Mouse (Mus musculus): ENCODE data around the gene Zbtb20. TPM values are rescaled to one million over a fixed set of nuclear protein-coding genes. Genes with fewer than 3 reads are reported as not detected.

The Zbtb20 gene
- polyA plus RNA-seq, 1 experiment from 2014 or later = 15.4 TPM

DNA sequence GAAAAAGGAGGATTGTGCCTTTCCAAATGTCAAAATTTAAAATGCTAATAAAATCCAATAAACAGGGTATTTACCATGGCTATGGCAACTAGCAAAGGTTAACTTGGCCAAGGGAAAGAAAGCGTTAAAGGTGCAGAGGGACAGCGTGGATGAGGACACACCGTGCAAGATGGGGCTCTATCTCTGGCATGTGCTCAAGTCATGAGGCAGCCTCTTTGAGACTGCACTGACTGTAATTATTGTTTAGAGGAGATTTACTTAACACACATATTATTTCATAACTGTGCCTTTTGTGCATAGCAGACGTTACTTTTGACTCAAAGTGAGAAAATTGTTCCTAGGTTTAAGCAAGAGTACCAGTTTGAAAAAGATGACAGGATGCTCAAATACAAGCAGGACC lies 554.3 kb downstream of the Zbtb20 start:
- Histone ChIP-seq H3K9ac (replicated peaks; ENCODE audit: low read length) (no peak overlapping the region), H3K27me3 (ENCODE audit: control insufficient read depth, insufficient read depth, low read length) (no peaks in the 10 kb centered on the region), H3K36me3 (replicated peaks; ENCODE audit: control insufficient read depth, insufficient read depth, low read depth, low read length) (no peaks in the 10 kb centered on the region), H3K9me3 (replicated peaks; ENCODE audit: control insufficient read depth, low read length) (no peaks in the 10 kb centered on the region), H3K4me3 (ENCODE audit: low read depth, low read length) (no peak overlapping the region), H3K4me1 (ENCODE audit: control insufficient read depth, insufficient read depth, low read length) (no peaks in the 10 kb centered on the region), H3K27ac (replicated peaks; ENCODE audit: low read depth, low read length) (no peak overlapping the region), H3K4me2 (ENCODE audit: low read depth, low read length) (no peak overlapping the region)
- WGBS = 83% methylated on average over 4 of the region's 4 CpGs
- ATAC-seq (replicated peaks; ENCODE audit: insufficient number of reproducible peaks, low FRiP score, low TSS enrichment, low read depth) (no peak), DNase-seq (ENCODE audit: low spot score) (no peak)

DNA sequence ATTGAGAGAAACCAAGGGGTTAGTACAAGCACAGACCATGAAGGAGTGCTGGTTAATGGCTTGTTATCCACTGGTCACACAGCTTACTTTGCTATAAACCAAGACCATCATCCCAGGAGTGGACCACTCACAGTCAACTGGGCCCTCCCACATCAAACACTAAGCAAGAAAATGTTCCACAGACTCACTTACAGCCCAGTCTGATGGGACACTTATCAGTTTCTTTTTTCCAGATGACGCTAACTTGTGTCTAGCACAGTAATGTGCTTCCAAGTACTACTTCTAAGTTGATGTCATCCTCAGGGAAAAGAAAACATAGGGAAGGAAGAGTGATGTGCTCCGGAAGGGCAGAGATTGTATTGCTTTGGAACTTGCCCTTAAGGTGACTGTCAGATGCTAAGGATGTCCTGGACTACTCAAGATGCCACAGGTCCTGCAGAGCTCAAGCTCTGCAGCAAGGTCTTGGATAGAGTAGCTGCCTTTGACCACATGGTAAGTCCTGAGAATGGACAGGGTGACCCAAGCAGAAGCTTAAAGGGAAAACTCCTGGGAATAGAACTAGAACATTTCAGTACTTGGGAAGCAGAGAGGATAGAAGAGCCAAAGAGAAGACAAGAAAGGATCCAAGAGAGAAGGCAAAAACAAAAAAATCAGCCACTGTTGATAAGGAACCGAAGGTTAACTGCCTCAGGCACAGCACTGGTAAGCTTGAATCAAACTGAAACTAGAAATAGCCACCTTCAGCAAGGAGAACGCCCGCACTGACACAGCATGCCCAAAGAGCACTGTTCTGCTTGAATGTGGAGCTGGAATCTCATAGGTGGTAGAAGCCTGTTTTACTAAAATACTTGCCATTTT lies 556.1 kb downstream of the Zbtb20 start:
- no peak overlapping the region for H3K4me2 ChIP-seq (ENCODE audit: low read depth, low read length)
- ATAC-seq (replicated peaks; ENCODE audit: insufficient number of reproducible peaks, low FRiP score, low TSS enrichment, low read depth) = no peak
- no peaks in the 10 kb centered on the region for H3K36me3 ChIP-seq (replicated peaks; ENCODE audit: control insufficient read depth, insufficient read depth, low read depth, low read length)
- no peaks in the 10 kb centered on the region for H3K9me3 ChIP-seq (replicated peaks; ENCODE audit: control insufficient read depth, low read length)
- DNase-seq (ENCODE audit: low spot score) = no peak
- no peaks in the 10 kb centered on the region for H3K4me1 ChIP-seq (ENCODE audit: control insufficient read depth, insufficient read depth, low read length)
- no peaks in the 10 kb centered on the region for H3K27me3 ChIP-seq (ENCODE audit: control insufficient read depth, insufficient read depth, low read length)
- H3K9ac ChIP-seq (replicated peaks; ENCODE audit: low read length) = no peak overlapping the region
- WGBS = 74% methylated on average over 5 of the region's 5 CpGs
- no peak overlapping the region for H3K27ac ChIP-seq (replicated peaks; ENCODE audit: low read depth, low read length)
- no peak overlapping the region for H3K4me3 ChIP-seq (ENCODE audit: low read depth, low read length)

DNA sequence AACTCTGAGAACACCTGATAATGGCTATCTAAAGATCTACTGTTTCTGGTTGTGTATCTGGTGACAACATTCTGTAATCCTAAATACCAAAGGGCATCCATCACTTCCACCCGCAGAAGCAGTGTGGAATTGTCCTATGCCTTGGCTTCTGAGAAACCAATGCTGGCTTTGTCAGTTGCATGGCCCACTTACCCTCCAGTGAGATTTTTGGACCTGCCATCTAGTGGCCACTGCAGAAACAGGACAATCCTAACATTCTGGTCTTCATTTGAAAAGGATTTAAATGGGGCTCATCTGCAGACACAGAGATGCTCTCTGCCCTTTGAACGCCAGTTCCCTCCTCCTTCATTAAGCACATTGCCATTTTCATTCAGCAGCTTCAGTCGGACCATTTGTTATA lies 559.3 kb downstream of the Zbtb20 start:
- DNase-seq (ENCODE audit: low spot score) (peak; percentile 36), ATAC-seq (replicated peaks; ENCODE audit: insufficient number of reproducible peaks, low FRiP score, low TSS enrichment, low read depth) (no peak)
- no peaks in the 10 kb centered on the region for H3K36me3 ChIP-seq (replicated peaks; ENCODE audit: control insufficient read depth, insufficient read depth, low read depth, low read length)
- H3K27me3 ChIP-seq (ENCODE audit: control insufficient read depth, insufficient read depth, low read length) = no peaks in the 10 kb centered on the region
- no peaks in the 10 kb centered on the region for H3K9me3 ChIP-seq (replicated peaks; ENCODE audit: control insufficient read depth, low read length)
- H3K4me3 ChIP-seq (ENCODE audit: low read depth, low read length) = no peak overlapping the region
- H3K4me1 ChIP-seq (ENCODE audit: control insufficient read depth, insufficient read depth, low read length) = no peaks in the 10 kb centered on the region
- no peak overlapping the region for H3K27ac ChIP-seq (replicated peaks; ENCODE audit: low read depth, low read length)
- 54% methylated on average over 3 of the region's 3 CpGs for WGBS
- no peak overlapping the region for H3K4me2 ChIP-seq (ENCODE audit: low read depth, low read length)
- H3K9ac ChIP-seq (replicated peaks; ENCODE audit: low read length) = no peak overlapping the region

DNA sequence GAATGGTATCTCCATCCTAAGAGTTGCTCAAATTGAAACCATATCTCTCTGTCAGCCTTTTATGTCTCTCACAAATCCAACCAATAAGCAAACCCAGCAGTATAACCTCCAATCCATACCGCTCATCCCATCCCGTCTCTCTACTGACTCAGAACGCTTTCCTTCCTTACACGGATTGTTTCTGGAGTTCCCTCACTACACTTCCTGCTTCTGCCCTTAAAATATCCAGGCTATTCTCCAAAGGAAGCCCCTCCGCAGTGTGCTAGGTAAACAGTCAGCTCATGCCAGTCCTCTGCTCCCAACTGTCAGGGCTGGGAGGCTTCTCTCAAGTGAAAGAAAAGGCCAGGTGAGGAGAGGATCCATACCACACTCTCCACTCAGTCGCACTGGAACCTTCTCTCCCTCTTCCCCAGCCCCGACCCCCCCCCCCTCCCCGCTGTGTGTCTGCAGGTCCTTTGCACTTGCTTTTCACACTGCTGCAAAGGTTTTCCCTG lies 563.2 kb downstream of the Zbtb20 start:
- Histone ChIP-seq H3K36me3 (replicated peaks; ENCODE audit: control insufficient read depth, insufficient read depth, low read depth, low read length) (no peaks in the 10 kb centered on the region), H3K9ac (replicated peaks; ENCODE audit: low read length) (no peak overlapping the region), H3K27me3 (ENCODE audit: control insufficient read depth, insufficient read depth, low read length) (no peaks in the 10 kb centered on the region), H3K9me3 (replicated peaks; ENCODE audit: control insufficient read depth, low read length) (no peaks in the 10 kb centered on the region), H3K4me1 (ENCODE audit: control insufficient read depth, insufficient read depth, low read length) (no peaks in the 10 kb centered on the region), H3K4me3 (ENCODE audit: low read depth, low read length) (no peak overlapping the region), H3K4me2 (ENCODE audit: low read depth, low read length) (no peak overlapping the region), H3K27ac (replicated peaks; ENCODE audit: low read depth, low read length) (no peak overlapping the region)
- WGBS = 62% methylated on average over 8 of the region's 8 CpGs
- ATAC-seq (replicated peaks; ENCODE audit: insufficient number of reproducible peaks, low FRiP score, low TSS enrichment, low read depth) (no peak), DNase-seq (ENCODE audit: low spot score) (no peak)

DNA sequence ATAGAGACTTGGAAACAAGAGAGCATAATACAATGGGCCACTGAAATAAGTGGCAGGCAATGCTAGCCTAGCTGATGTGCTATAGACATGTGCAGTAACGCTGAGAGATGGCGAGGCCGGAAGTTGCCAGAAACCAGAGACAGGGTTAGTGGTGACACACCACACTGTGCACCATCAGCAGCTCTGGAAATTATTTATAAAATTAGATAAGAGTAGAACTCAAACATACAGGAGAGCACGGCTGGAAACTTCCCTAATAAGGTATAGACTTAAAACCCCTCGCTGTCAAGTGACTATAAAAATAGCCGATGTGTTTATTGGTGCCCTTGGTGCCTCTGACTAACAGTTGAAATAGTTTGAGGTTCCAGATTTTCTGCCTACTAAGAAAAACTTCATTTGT lies 565.7 kb downstream of the Zbtb20 start:
- Histone ChIP-seq H3K9me3 (replicated peaks; ENCODE audit: control insufficient read depth, low read length) (no peaks in the 10 kb centered on the region), H3K4me2 (ENCODE audit: low read depth, low read length) (no peak overlapping the region), H3K27ac (replicated peaks; ENCODE audit: low read depth, low read length) (no peak overlapping the region), H3K27me3 (ENCODE audit: control insufficient read depth, insufficient read depth, low read length) (no peaks in the 10 kb centered on the region), H3K9ac (replicated peaks; ENCODE audit: low read length) (no peak overlapping the region), H3K4me3 (ENCODE audit: low read depth, low read length) (no peak overlapping the region), H3K36me3 (replicated peaks; ENCODE audit: control insufficient read depth, insufficient read depth, low read depth, low read length) (no peaks in the 10 kb centered on the region), H3K4me1 (ENCODE audit: control insufficient read depth, insufficient read depth, low read length) (no peaks in the 10 kb centered on the region)
- ATAC-seq (replicated peaks; ENCODE audit: insufficient number of reproducible peaks, low FRiP score, low TSS enrichment, low read depth) (no peak), DNase-seq (ENCODE audit: low spot score) (no peak)
- WGBS = 88% methylated on average over 6 of the region's 6 CpGs

DNA sequence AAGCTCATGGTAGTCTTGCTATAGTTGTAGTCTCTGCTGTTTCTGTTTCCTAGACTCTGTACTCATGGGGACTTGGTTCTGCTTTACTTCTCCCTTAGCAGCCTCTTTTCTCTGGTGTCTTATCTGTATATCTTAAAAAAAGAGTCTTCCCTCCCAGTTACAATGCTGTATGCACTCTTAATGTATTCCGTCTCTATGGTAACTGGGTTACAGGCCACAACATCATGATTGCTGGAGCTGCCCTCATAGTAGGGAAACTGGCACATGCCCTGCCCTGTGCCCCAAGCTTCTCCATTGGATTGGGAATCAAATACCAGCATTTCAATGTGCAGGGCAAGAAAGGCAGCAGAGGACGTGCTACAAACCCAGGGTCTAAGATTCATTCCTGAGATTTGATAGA lies 567.4 kb downstream of the Zbtb20 start:
- Histone ChIP-seq H3K4me1 (ENCODE audit: control insufficient read depth, insufficient read depth, low read length) (no peaks in the 10 kb centered on the region), H3K27me3 (ENCODE audit: control insufficient read depth, insufficient read depth, low read length) (no peaks in the 10 kb centered on the region), H3K9me3 (replicated peaks; ENCODE audit: control insufficient read depth, low read length) (no peaks in the 10 kb centered on the region), H3K4me2 (ENCODE audit: low read depth, low read length) (no peak overlapping the region), H3K36me3 (replicated peaks; ENCODE audit: control insufficient read depth, insufficient read depth, low read depth, low read length) (no peaks in the 10 kb centered on the region), H3K27ac (replicated peaks; ENCODE audit: low read depth, low read length) (no peak overlapping the region), H3K4me3 (ENCODE audit: low read depth, low read length) (no peak overlapping the region), H3K9ac (replicated peaks; ENCODE audit: low read length) (no peak overlapping the region)
- no peak for DNase-seq (ENCODE audit: low spot score)
- 91% methylated on average over 2 of the region's 2 CpGs for WGBS
- no peak for ATAC-seq (replicated peaks; ENCODE audit: insufficient number of reproducible peaks, low FRiP score, low TSS enrichment, low read depth)

DNA sequence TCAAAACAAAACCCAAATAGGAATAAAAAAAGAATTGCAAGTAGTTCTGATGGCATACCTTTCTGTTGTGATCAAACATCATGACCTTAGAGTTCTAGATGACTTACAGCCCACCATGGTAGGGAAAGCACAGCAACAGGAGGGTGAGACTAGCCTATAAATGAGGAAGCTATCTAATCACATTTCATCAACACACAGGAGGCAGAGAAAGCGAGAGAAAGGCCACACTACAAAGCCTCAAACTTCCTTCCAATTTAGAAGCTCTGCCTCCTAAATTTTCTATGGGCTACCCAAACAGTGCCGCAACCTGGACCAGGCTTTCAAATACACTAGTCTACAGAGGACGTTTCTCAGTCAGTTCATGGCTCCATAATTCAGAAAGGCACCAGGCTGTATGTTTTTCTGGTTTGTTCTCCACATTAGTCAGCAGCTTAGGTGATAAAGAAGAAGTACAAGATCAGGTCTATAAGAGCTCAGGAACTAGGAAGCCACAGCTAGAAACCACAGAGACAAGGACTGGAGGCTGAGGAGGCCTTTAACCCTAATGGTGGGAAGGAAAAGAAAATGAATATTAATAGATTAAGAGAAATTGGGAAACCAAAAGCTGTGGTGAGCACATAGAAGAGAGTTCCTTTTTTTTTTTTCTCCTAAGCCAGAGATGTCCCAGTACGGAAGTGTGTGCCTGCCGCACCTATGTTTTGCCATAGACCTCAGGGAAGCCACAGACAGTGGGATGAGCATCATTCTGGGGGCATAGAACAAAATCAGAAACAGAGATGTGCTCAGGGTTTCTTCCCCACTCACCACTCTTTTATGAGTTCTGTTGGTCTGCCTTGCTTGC lies 572.7 kb downstream of the Zbtb20 start:
- 89% methylated on average over 5 of the region's 5 CpGs for WGBS
- H3K4me1 ChIP-seq (ENCODE audit: control insufficient read depth, insufficient read depth, low read length) = no peaks in the 10 kb centered on the region
- no peak overlapping the region for H3K9ac ChIP-seq (replicated peaks; ENCODE audit: low read length)
- ATAC-seq (replicated peaks; ENCODE audit: insufficient number of reproducible peaks, low FRiP score, low TSS enrichment, low read depth) (no peak), DNase-seq (ENCODE audit: low spot score) (no peak)
- no peaks in the 10 kb centered on the region for H3K36me3 ChIP-seq (replicated peaks; ENCODE audit: control insufficient read depth, insufficient read depth, low read depth, low read length)
- H3K4me3 ChIP-seq (ENCODE audit: low read depth, low read length) = no peak overlapping the region
- H3K4me2 ChIP-seq (ENCODE audit: low read depth, low read length) = no peak overlapping the region
- no peaks in the 10 kb centered on the region for H3K27me3 ChIP-seq (ENCODE audit: control insufficient read depth, insufficient read depth, low read length)
- H3K9me3 ChIP-seq (replicated peaks; ENCODE audit: control insufficient read depth, low read length) = no peaks in the 10 kb centered on the region
- H3K27ac ChIP-seq (replicated peaks; ENCODE audit: low read depth, low read length) = no peak overlapping the region

Measured in embryonic facial prominence, embryonic 11.5 days (tissue).